Mouse (Mus musculus) megakaryocyte, embryonic 14.5 days (primary cell): ENCODE results near the gene AC161166.1. TPM values are rescaled to one million over a fixed set of nuclear protein-coding genes. Genes with fewer than 3 reads are reported as not detected.

ENCODE experiments used
- H3K27me3 ChIP-seq: replicated peaks from 2 replicates; pipeline ENCODE3; 2012; ENCODE audit warnings: inconsistent platforms
- H3K36me3 ChIP-seq: replicated peaks from 2 replicates; pipeline ENCODE3; 2012; ENCODE audit warnings: low read length, inconsistent platforms, mixed read lengths
- H3K4me1 ChIP-seq: 2 replicates; pipeline ENCODE4 v1.6.1; 2012; ENCODE audit warnings: inconsistent platforms
- H3K4me3 ChIP-seq: replicated peaks from 2 replicates; pipeline ENCODE3; 2012; ENCODE audit warnings: moderate library complexity, mild to moderate bottlenecking, inconsistent platforms
- H3K9me3 ChIP-seq: 2 replicates; pipeline ENCODE4 v1.6.1; 2012; ENCODE audit warnings: inconsistent platforms
- FLI1 ChIP-seq: IDR thresholded peaks from 2 replicates; pipeline ENCODE4 v1.6.1; 2012; ENCODE audit warnings: low read length, inconsistent platforms, mixed read lengths
- GATA1 ChIP-seq: IDR thresholded peaks from 3 replicates; pipeline ENCODE4 v1.6.1; 2012; ENCODE audit warnings: mixed read lengths, low read length, inconsistent platforms, borderline replicate concordance
- polyA plus RNA-seq: library from polyadenylated mRNA; stranded (reverse); fragments of >175 nt; gene quantifications from 2 replicates; pipeline ENCODE4 v1.2.3, GENCODE M21; 2012; ENCODE audit warnings: low replicate concordance; ENCODE audit not compliant: insufficient read depth

Gene AC161166.1
- polyA plus RNA-seq, 1 experiment = not detected

- peaks cover 71% of the 10 kb centered on the region for H3K27me3 ChIP-seq
- H3K36me3 ChIP-seq = peaks cover 2% of the 10 kb centered on the region
- peaks cover 21% of the 10 kb centered on the region for H3K9me3 ChIP-seq
- no peak overlapping the region for H3K4me3 ChIP-seq
- TF ChIP-seq FLI1 = no peak
- TF ChIP-seq GATA1 = no peak
- H3K4me1 ChIP-seq = peaks cover 22% of the 10 kb centered on the region
Observed at GRCm38 (mm10) chr7:24479685-24480084, 32.6 kb downstream of the AC161166.1 start.

- H3K36me3 ChIP-seq = peaks cover 2% of the 10 kb centered on the region
- H3K27me3 ChIP-seq = peaks cover 63% of the 10 kb centered on the region
- no peak overlapping the region for H3K4me3 ChIP-seq
Observed at GRCm38 (mm10) chr7:24478911-24479310, 33.3 kb downstream of the AC161166.1 start.

GRCm38 (mm10) chr7:24476856-24477255, 35.4 kb downstream of the AC161166.1 start:
- peaks cover 49% of the 10 kb centered on the region for H3K27me3 ChIP-seq
- peaks cover 9% of the 10 kb centered on the region for H3K36me3 ChIP-seq
- H3K4me3 ChIP-seq = no peak overlapping the region
- H3K4me1 ChIP-seq = peaks cover 12% of the 10 kb centered on the region
- peaks cover 26% of the 10 kb centered on the region for H3K9me3 ChIP-seq
- TF ChIP-seq GATA1 = no peak
- no peak for TF ChIP-seq FLI1

More at GRCm38 (mm10) chr7:24478911-24479310, 33.3 kb downstream of the AC161166.1 start:
- peaks cover 21% of the 10 kb centered on the region for H3K9me3 ChIP-seq
- no peak for TF ChIP-seq FLI1
- no peak for TF ChIP-seq GATA1
- peaks cover 22% of the 10 kb centered on the region for H3K4me1 ChIP-seq

GRCm38 (mm10) chr7:24476338-24476737, 35.9 kb downstream of the AC161166.1 start:
- H3K4me3 ChIP-seq = no peak overlapping the region
- TF ChIP-seq FLI1 (no peak), GATA1 (no peak)
- peaks cover 7% of the 10 kb centered on the region for H3K4me1 ChIP-seq
- peaks cover 9% of the 10 kb centered on the region for H3K36me3 ChIP-seq
- peaks cover 26% of the 10 kb centered on the region for H3K9me3 ChIP-seq
- H3K27me3 ChIP-seq = peaks cover 47% of the 10 kb centered on the region

GRCm38 (mm10) chr7:24474811-24475506, 37.3 kb downstream of the AC161166.1 start:
- peaks cover 34% of the 10 kb centered on the region for H3K27me3 ChIP-seq
- H3K9me3 ChIP-seq = peaks cover 26% of the 10 kb centered on the region
- no peak overlapping the region for H3K4me3 ChIP-seq
- TF ChIP-seq GATA1 (no peak), FLI1 (no peak)
- H3K4me1 ChIP-seq = 0 out of 2 replicates have a peak, but pooled peaks cover 2% of the 10 kb centered on the region
- H3K36me3 ChIP-seq = peaks cover 9% of the 10 kb centered on the region

- H3K27me3 ChIP-seq = peaks cover 25% of the 10 kb centered on the region
- TF ChIP-seq FLI1 (no peak), GATA1 (no peak)
- H3K4me1 ChIP-seq = 0 out of 2 replicates have a peak, but pooled peaks cover 2% of the 10 kb centered on the region
- H3K4me3 ChIP-seq = no peak overlapping the region
- H3K36me3 ChIP-seq = peaks cover 10% of the 10 kb centered on the region
- peaks cover 31% of the 10 kb centered on the region for H3K9me3 ChIP-seq
Observed at GRCm38 (mm10) chr7:24473913-24474529, 38.2 kb downstream of the AC161166.1 start.

GRCm38 (mm10) chr7:24472937-24473336, 39.3 kb downstream of the AC161166.1 start:
- Histone ChIP-seq H3K36me3 (peaks cover 11% of the 10 kb centered on the region), H3K27me3 (peaks cover 15% of the 10 kb centered on the region), H3K4me1 (0 out of 2 replicates have a peak, but pooled peaks cover 2% of the 10 kb centered on the region), H3K4me3 (no peak overlapping the region), H3K9me3 (peaks cover 22% of the 10 kb centered on the region)
- no peak for TF ChIP-seq FLI1
- TF ChIP-seq GATA1 = no peak

- no peak overlapping the region for H3K4me3 ChIP-seq
- H3K4me1 ChIP-seq = peaks cover 3% of the 10 kb centered on the region
- peaks cover 12% of the 10 kb centered on the region for H3K27me3 ChIP-seq
- no peak for TF ChIP-seq GATA1
- no peak for TF ChIP-seq FLI1
- peaks cover 11% of the 10 kb centered on the region for H3K36me3 ChIP-seq
- H3K9me3 ChIP-seq = peaks cover 17% of the 10 kb centered on the region
Observed at GRCm38 (mm10) chr7:24472442-24472841, 39.8 kb downstream of the AC161166.1 start.

GRCm38 (mm10) chr7:24470356-24470755, 41.9 kb downstream of the AC161166.1 start:
- Histone ChIP-seq H3K36me3 (peaks cover 18% of the 10 kb centered on the region), H3K4me3 (no peak overlapping the region), H3K9me3 (peaks cover 13% of the 10 kb centered on the region), H3K4me1 (peaks cover 14% of the 10 kb centered on the region), H3K27me3 (peaks cover 15% of the 10 kb centered on the region)
- no peak for TF ChIP-seq GATA1
- TF ChIP-seq FLI1 = no peak

GRCm38 (mm10) chr7:24469126-24469525, 43.1 kb downstream of the AC161166.1 start:
- peaks cover 13% of the 10 kb centered on the region for H3K9me3 ChIP-seq
- peaks cover 16% of the 10 kb centered on the region for H3K36me3 ChIP-seq
- H3K4me3 ChIP-seq = no peak overlapping the region
- peaks cover 16% of the 10 kb centered on the region for H3K4me1 ChIP-seq
- no peak for TF ChIP-seq GATA1
- no peak for TF ChIP-seq FLI1
- peaks cover 22% of the 10 kb centered on the region for H3K27me3 ChIP-seq

GRCm38 (mm10) chr7:24467886-24468285, 44.4 kb downstream of the AC161166.1 start:
- no peak for TF ChIP-seq GATA1
- TF ChIP-seq FLI1 = no peak
- peaks cover 30% of the 10 kb centered on the region for H3K27me3 ChIP-seq
- peaks cover 21% of the 10 kb centered on the region for H3K4me1 ChIP-seq
- no peak overlapping the region for H3K4me3 ChIP-seq
- H3K9me3 ChIP-seq = peaks cover 12% of the 10 kb centered on the region
- peaks cover 16% of the 10 kb centered on the region for H3K36me3 ChIP-seq
